Mouse (Mus musculus) lung, embryonic 15.5 days (tissue): Measurements from ENCODE around the gene Jtb. TPM values are rescaled to one million over a fixed set of nuclear protein-coding genes. Genes with fewer than 3 reads are reported as not detected.

Experiments
- ATAC-seq: fragments of 200-750 bp; cut with Nextera tagmentation; 2 replicates; pipeline ENCODE4 v1.8.0; 2017; ENCODE audit warnings: moderate number of reproducible peaks, borderline replicate concordance; ENCODE audit not compliant: low FRiP score, low TSS enrichment; ENCODE audit errors: extremely low read depth
- H3K27ac ChIP-seq: fragments of 300-500 bp; sonication (generic); 2 replicates; pipeline ENCODE4 v1.5.1; 2015; ENCODE audit warnings: moderate library complexity, mild to moderate bottlenecking, inconsistent platforms
- H3K27me3 ChIP-seq: fragments of 300-500 bp; sonication (generic); 2 replicates; pipeline ENCODE4 v1.6.1; 2015; ENCODE audit warnings: inconsistent platforms
- H3K36me3 ChIP-seq: fragments of 300-500 bp; sonication (generic); 2 replicates; pipeline ENCODE4 v1.6.1; 2015; ENCODE audit warnings: inconsistent platforms
- H3K4me1 ChIP-seq: fragments of 300-500 bp; sonication (generic); 2 replicates; pipeline ENCODE4 v1.6.1; 2015; ENCODE audit warnings: inconsistent platforms
- H3K4me2 ChIP-seq: fragments of 300-500 bp; sonication (generic); 2 replicates; pipeline ENCODE4 v1.6.1; 2015; ENCODE audit warnings: inconsistent platforms, mild to moderate bottlenecking, moderate library complexity
- H3K4me3 ChIP-seq: fragments of 300-500 bp; sonication (generic); 2 replicates; pipeline ENCODE4 v1.5.1; 2015; ENCODE audit warnings: mild to moderate bottlenecking, inconsistent platforms
- H3K9ac ChIP-seq: fragments of 300-500 bp; sonication (generic); 2 replicates; pipeline ENCODE4 v1.6.1; 2015; ENCODE audit warnings: inconsistent platforms
- H3K9me3 ChIP-seq: fragments of 300-500 bp; sonication (generic); 2 replicates; pipeline ENCODE4 v1.6.1; 2016; ENCODE audit warnings: inconsistent platforms
- WGBS: fragments of 180-500 bp; shearing (Covaris S2); methylation state at CpG from one replicate; pipeline ENCODE4 v1.1.7; 2015; 5-methylcytosine and 5-hydroxymethylcytosine counted together
- polyA plus RNA-seq: library from polyadenylated mRNA; unstranded; fragments of >200 nt; fragmentation: Nextera tagmentation; extraction: Ambion mirVana; gene quantifications from 2 replicates; pipeline ENCODE4 v1.2.1, GENCODE M21; 2015

Jtb gene
- polyA plus RNA-seq, 1 experiment from 2014 or later = 100 TPM

- peak overlapping the region; percentile 90 for H3K9ac ChIP-seq
- peak overlapping the region; percentile 71 for H3K4me2 ChIP-seq
- no peaks in the 10 kb centered on the region for H3K27me3 ChIP-seq
- ATAC-seq = no peak
- WGBS = 23% methylated on average over 16 of the region's 16 CpGs
- peaks cover 28% of the 10 kb centered on the region for H3K36me3 ChIP-seq
- peak overlapping the region; percentile 91 for H3K4me3 ChIP-seq
- H3K27ac ChIP-seq = peak overlapping the region; percentile 99
- H3K9me3 ChIP-seq = no peaks in the 10 kb centered on the region
- H3K4me1 ChIP-seq = peaks cover 17% of the 10 kb centered on the region
Measured at GRCm38 (mm10) chr3:90265932-90266741, 34.7 kb downstream of the Jtb start.

DNA sequence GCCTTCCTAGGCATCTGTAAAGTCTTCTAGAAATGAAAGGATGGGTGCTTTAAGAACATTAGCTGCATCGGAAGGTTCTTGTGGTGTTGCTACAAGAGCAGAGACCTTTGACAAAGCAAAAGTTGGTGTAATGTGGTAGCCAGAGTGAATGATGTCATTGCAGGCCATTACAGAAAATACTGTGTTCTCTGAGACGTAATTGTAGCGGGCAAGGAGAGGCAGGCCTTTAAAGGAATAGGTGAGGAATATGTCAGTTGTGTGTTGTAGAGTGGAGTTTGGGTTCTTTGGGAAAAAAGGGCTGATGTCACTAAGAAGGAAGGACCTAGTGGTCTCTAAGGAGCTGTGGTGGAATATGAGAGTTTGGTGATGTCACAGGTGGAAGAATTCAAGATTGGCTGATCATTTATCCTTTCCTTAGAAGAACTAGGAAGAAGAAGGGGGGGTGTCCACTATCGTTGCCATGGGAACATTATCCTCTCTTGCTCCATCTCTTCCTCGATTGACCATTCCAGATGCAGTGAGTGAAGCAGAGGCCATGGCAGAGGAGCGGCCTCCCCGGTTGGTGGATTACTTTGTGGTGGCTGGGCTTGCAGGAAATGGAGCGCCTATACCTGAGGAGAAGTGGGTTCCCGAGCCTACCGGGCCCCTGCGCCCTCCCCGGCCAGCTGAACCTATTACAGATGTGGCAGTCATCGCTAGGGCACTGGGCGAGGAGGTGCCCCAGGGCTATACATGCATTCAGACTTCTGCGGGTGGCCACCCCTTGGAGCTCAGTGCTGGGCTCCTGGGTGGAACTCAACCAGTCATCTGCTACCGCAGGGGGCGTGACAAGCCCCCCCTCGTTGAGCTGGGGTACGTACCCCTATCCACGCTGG is 35.7 kb downstream of the Jtb start:
- Histone ChIP-seq H3K4me2 (peak overlapping the region; percentile 71), H3K9ac (no peak overlapping the region; the same call in 1 of the 2 replicates), H3K9me3 (no peaks in the 10 kb centered on the region), H3K4me3 (0 out of 2 replicates have a peak overlapping the region, but pooled peaks have one; percentile 91), H3K27me3 (no peaks in the 10 kb centered on the region), H3K27ac (peak overlapping the region; percentile 99), H3K4me1 (peaks cover 17% of the 10 kb centered on the region), H3K36me3 (peaks cover 20% of the 10 kb centered on the region)
- WGBS = 87% methylated on average over 20 of the region's 20 CpGs
- no peak for ATAC-seq

DNA sequence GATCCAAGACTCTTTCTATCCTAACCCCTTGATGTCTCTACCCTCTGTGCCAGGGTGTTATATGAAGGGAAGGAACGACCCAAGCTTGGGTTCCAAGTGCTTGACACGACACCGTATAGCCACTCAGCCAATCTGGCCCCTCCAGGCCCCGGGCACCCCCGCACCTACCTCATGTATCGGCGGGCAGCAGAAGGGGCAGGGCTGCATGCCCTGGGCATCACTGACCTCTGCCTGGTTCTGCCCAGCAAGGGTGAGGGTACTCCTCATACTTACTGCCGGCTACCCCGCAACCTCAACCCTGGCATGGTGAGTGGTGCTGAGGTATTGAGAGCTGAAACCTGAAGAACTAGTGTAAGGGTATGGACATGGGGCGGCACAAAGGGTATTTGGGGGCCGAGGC is 36.8 kb downstream of the Jtb start:
- Histone ChIP-seq H3K9ac (no peak overlapping the region), H3K27ac (no peak overlapping the region), H3K4me2 (no peak overlapping the region), H3K9me3 (no peaks in the 10 kb centered on the region), H3K4me1 (peaks cover 17% of the 10 kb centered on the region), H3K36me3 (peaks cover 19% of the 10 kb centered on the region), H3K4me3 (no peak overlapping the region), H3K27me3 (no peaks in the 10 kb centered on the region)
- no peak for ATAC-seq
- 95% methylated on average over 11 of the region's 11 CpGs for WGBS

- Histone ChIP-seq H3K36me3 (peaks cover 20% of the 10 kb centered on the region), H3K9ac (no peak overlapping the region), H3K4me2 (no peak overlapping the region), H3K4me1 (peaks cover 17% of the 10 kb centered on the region), H3K9me3 (no peaks in the 10 kb centered on the region), H3K27me3 (no peaks in the 10 kb centered on the region), H3K4me3 (no peak overlapping the region), H3K27ac (no peak overlapping the region)
- ATAC-seq = no peak
- 89% methylated on average over 16 of the region's 16 CpGs for WGBS
Measured at GRCm38 (mm10) chr3:90268971-90269370, 37.6 kb downstream of the Jtb start.

GRCm38 (mm10) chr3:90270784-90271183 is 39.4 kb downstream of the Jtb start:
- no peak overlapping the region for H3K4me3 ChIP-seq
- H3K27ac ChIP-seq = no peak overlapping the region
- no peak overlapping the region for H3K4me2 ChIP-seq
- H3K9me3 ChIP-seq = no peaks in the 10 kb centered on the region
- WGBS = 92% methylated on average over 8 of the region's 8 CpGs
- ATAC-seq = no peak
- H3K36me3 ChIP-seq = peaks cover 32% of the 10 kb centered on the region
- H3K27me3 ChIP-seq = no peaks in the 10 kb centered on the region
- H3K9ac ChIP-seq = no peak overlapping the region
- H3K4me1 ChIP-seq = peaks cover 14% of the 10 kb centered on the region

DNA sequence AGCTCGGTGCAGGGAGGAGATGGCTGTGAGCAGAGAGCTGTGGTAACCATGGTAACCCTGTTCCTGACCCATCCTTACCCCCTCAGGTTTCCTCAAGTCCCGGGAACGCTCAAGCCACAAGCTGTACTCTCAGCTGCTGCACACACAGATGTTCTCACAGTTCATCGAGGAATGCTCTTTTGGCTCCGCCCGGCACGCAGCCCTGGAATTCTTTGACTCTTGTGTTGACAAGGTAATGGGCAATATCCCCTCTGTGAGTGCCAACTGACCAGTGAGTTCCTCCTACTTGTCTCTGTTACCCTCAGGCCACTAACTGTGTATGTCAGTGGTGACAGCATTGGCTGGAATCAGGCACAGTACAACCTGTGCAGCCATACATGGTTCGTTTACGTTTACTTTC is 40.8 kb downstream of the Jtb start:
- WGBS = 69% methylated on average over 9 of the region's 9 CpGs
- H3K9me3 ChIP-seq = no peaks in the 10 kb centered on the region
- ATAC-seq = no peak

DNA sequence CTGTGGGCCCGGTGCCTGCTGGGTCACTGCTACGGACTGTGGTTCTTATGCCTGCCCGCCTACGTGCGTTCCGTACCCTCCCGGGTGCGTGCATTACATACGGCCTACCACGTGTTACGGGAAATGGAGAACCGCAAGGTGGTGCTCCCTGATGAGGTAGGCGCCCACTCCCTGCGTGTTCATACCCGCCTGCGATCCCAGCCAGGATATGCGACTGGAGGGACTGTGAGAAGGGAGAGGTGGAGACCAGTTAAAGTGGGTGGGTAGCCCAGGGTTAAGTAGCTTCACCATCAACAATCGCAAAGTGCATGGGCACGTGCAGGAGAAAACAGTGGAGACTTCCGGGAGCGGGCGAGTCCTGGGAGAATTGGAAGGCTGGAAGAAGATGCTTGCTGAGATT is 42.5 kb downstream of the Jtb start:
- WGBS = 90% methylated on average over 22 of the region's 22 CpGs
- no peak for ATAC-seq
- H3K27me3 ChIP-seq = no peaks in the 10 kb centered on the region

More for the DNA sequence above, 40.8 kb downstream of the Jtb start:
- no peaks in the 10 kb centered on the region for H3K27me3 ChIP-seq
- H3K4me3 ChIP-seq = no peak overlapping the region
- H3K4me1 ChIP-seq = 0 out of 2 replicates have a peak, but pooled peaks cover under 1% of the 10 kb centered on the region
- H3K36me3 ChIP-seq = peaks cover 36% of the 10 kb centered on the region
- no peak overlapping the region for H3K4me2 ChIP-seq
- no peak overlapping the region for H3K9ac ChIP-seq
- no peak overlapping the region for H3K27ac ChIP-seq

DNA sequence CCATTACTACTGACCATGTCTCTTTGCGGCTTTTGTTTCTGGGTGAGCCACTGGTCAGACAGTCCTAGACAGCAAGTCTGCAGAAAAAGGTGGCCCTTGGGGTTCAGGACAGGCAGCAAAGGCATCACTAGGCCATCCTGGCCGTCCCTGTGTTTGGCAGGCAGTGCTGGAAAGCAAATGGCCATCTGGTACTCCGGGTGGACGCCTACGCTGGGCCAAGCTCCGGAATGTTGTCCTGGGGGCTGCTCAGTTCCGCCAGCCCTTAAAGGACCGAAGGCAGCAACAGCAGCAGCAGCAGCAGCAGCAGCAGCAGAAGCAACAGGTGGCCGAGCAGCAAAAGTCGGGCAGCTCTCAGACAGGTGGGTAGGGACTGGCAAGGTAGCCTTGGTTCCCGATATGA is 43.9 kb downstream of the Jtb start:
- no peak overlapping the region for H3K9ac ChIP-seq
- H3K36me3 ChIP-seq = peaks cover 53% of the 10 kb centered on the region
- no peak for ATAC-seq
- H3K4me1 ChIP-seq = no peaks in the 10 kb centered on the region
- H3K27me3 ChIP-seq = no peaks in the 10 kb centered on the region
- no peak overlapping the region for H3K4me2 ChIP-seq
- no peak overlapping the region for H3K27ac ChIP-seq
- WGBS = 89% methylated on average over 11 of the region's 11 CpGs
- no peak overlapping the region for H3K4me3 ChIP-seq
- no peaks in the 10 kb centered on the region for H3K9me3 ChIP-seq

More for the DNA sequence above, 42.5 kb downstream of the Jtb start:
- Histone ChIP-seq H3K9ac (no peak overlapping the region), H3K36me3 (peaks cover 46% of the 10 kb centered on the region), H3K27ac (no peak overlapping the region), H3K9me3 (no peaks in the 10 kb centered on the region), H3K4me1 (no peaks in the 10 kb centered on the region), H3K4me2 (no peak overlapping the region), H3K4me3 (no peak overlapping the region)

GRCm38 (mm10) chr3:90276858-90277257 is 45.5 kb downstream of the Jtb start:
- Histone ChIP-seq H3K4me3 (no peak overlapping the region), H3K27ac (no peak overlapping the region), H3K9me3 (no peaks in the 10 kb centered on the region), H3K4me1 (no peaks in the 10 kb centered on the region), H3K9ac (no peak overlapping the region), H3K4me2 (no peak overlapping the region), H3K36me3 (peaks cover 56% of the 10 kb centered on the region), H3K27me3 (no peaks in the 10 kb centered on the region)
- 47% methylated on average over 16 of the region's 16 CpGs for WGBS
- no peak for ATAC-seq

DNA sequence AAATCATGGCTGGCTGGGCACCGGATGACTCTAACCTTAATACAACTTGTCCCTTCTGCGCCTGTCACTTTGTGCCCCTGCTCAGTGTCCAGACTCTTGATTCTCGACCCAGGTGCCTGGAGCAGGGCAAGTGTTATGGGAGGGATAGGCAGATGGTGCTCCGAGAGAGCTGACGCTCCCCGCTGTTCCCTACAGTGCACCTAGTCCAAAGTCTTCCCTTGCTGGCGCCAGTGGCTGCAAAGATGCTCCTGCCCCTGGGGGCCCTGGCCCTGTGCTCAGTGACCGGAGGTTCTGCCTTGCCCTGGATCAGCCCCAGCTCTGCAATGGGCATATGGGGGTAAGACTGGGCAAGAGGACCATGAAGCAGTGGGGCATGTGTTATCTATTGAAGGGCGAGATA is 46.4 kb downstream of the Jtb start:
- Histone ChIP-seq H3K4me1 (no peaks in the 10 kb centered on the region), H3K9ac (no peak overlapping the region), H3K4me3 (no peak overlapping the region), H3K4me2 (no peak overlapping the region), H3K27me3 (no peaks in the 10 kb centered on the region), H3K27ac (no peak overlapping the region), H3K36me3 (peaks cover 47% of the 10 kb centered on the region), H3K9me3 (no peaks in the 10 kb centered on the region)
- 94% methylated on average over 9 of the region's 9 CpGs for WGBS
- ATAC-seq = no peak

- H3K27me3 ChIP-seq = no peaks in the 10 kb centered on the region
- WGBS = 90% methylated on average over 10 of the region's 10 CpGs
- H3K27ac ChIP-seq = no peak overlapping the region
- no peak overlapping the region for H3K4me2 ChIP-seq
- no peaks in the 10 kb centered on the region for H3K9me3 ChIP-seq
- no peaks in the 10 kb centered on the region for H3K4me1 ChIP-seq
- no peak overlapping the region for H3K9ac ChIP-seq
- no peak overlapping the region for H3K4me3 ChIP-seq
- no peak for ATAC-seq
- H3K36me3 ChIP-seq = peaks cover 43% of the 10 kb centered on the region
Measured at GRCm38 (mm10) chr3:90278211-90278610, 46.8 kb downstream of the Jtb start.

DNA sequence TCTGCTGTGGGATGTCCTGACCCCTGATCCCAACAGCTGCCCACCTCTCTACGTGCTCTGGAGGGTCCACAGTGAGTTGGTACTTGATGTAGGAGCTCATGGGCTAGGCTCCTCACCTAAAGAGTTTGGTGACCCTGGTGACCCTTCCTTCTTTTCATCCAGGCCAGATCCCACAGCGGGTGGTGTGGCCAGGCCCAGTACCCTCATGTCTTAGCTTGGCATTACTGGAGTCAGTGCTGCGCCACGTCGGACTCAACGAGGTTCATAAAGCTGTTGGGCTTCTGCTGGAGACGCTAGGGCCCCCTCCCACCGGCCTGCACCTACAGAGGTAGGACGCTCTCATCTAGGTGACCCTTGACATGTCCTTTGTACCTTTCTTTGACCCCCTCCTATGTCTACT is 47.8 kb downstream of the Jtb start:
- Histone ChIP-seq H3K27me3 (no peaks in the 10 kb centered on the region), H3K4me1 (no peaks in the 10 kb centered on the region), H3K4me2 (no peak overlapping the region), H3K36me3 (peaks cover 33% of the 10 kb centered on the region), H3K9me3 (no peaks in the 10 kb centered on the region), H3K9ac (no peak overlapping the region), H3K27ac (no peak overlapping the region), H3K4me3 (no peak overlapping the region)
- no peak for ATAC-seq
- WGBS = 93% methylated on average over 9 of the region's 9 CpGs
